Mouse (Mus musculus): ENCODE measurements around the gene Eif4g2. TPM values are rescaled to one million over a fixed set of nuclear protein-coding genes. Genes with fewer than 3 reads are reported as not detected.
A peak's percentile ranks its signal among the peaks of the same experiment; 100 is the strongest.

The Eif4g2 gene
- total and polyA plus RNA-seq, 3 experiments, result 708 to 1,690 (median 1,657) TPM

DNA sequence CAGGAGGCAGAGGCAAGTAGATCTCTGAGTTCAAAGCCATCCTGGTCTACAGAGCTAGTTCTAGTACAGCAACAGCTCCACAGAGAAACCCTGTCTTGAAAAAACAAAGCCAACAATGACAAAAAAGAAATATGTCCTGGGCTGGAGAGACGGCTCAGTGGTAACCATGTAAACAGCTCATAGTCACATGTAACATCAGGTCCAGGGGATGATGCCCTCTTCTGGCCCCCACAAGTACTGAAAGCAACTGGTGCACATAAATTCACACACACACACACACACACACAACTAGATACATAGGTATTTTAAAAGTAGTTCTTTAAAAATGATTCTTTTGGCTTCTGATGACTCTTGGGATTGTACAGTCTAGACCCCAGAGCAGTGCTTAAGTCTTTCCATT lies 19.9 kb downstream of the Eif4g2 start:
- ATAC-seq (ENCODE audit: extremely low read depth, insufficient number of reproducible peaks, low FRiP score, poor library complexity, severe bottlenecking) (no peak), DNase-seq (ENCODE audit: low spot score) (no peak)
- no peak for TF ChIP-seq CTCF (IDR thresholded peaks at IDR 0.05; ENCODE audit: low read depth, low read length)
- TF ChIP-seq GATA1 (IDR thresholded peaks at IDR 0.05; ENCODE audit: borderline replicate concordance, low read length), result no peak
- TF ChIP-seq GATA2 (IDR thresholded peaks at IDR 0.05; ENCODE audit: borderline replicate concordance, low read depth, low read length), result no peak

DNA sequence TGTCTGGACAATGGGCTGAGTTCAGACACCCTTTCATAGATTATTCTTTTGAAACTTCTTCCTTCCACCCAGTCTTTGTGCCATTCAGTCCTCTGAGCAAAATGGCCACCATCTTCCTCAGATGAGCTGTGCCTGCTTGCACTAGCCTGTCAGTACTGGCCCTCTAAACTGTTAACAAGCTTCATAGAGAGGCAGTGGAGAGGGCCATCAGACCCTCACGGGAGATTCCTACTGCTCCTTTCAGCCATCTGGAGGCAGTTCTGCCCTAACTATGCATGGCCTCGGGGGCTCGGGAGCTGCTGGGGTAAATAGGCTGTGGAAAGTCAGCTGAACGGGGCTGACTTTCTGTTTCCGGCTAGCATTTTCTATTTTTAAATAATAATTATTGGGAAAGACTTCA lies 23.3 kb downstream of the Eif4g2 start:
- Histone ChIP-seq H3K27me3 (ENCODE audit: insufficient read depth, low read length) (no peaks in the 10 kb centered on the region), H3K4me3 (ENCODE audit: low read depth, low read length) (no peak overlapping the region)
- no peak for ATAC-seq (ENCODE audit: extremely low read depth, insufficient number of reproducible peaks, low FRiP score, poor library complexity, severe bottlenecking)

More for the DNA sequence above, 19.9 kb downstream of the Eif4g2 start:
- no peaks in the 10 kb centered on the region for H3K27me3 ChIP-seq (ENCODE audit: insufficient read depth, low read length)
- H3K9me3 ChIP-seq (replicated peaks), result peaks cover 4% of the 10 kb centered on the region; the same call in 1 of the 2 replicates
- H3K36me3 ChIP-seq (replicated peaks), result peaks cover 5% of the 10 kb centered on the region
- no peak overlapping the region for H3K4me3 ChIP-seq (ENCODE audit: low read depth, low read length)
- H3K4me1 ChIP-seq (ENCODE audit: insufficient read depth, low read depth, low read length), result no peaks in the 10 kb centered on the region

GRCm38 (mm10) chr7:111055984-111056657 lies 26.7 kb downstream of the Eif4g2 start:
- ATAC-seq (ENCODE audit: extremely low read depth, insufficient number of reproducible peaks, low FRiP score, poor library complexity, severe bottlenecking), result no peak
- no peak overlapping the region for H3K4me3 ChIP-seq (ENCODE audit: low read depth, low read length)
- H3K36me3 ChIP-seq (replicated peaks), result peaks cover 54% of the 10 kb centered on the region
- H3K27me3 ChIP-seq (ENCODE audit: insufficient read depth, low read length), result no peaks in the 10 kb centered on the region
- H3K9me3 ChIP-seq (replicated peaks), result no peaks in the 10 kb centered on the region
- DNase-seq (ENCODE audit: low spot score), result no peak
- no peaks in the 10 kb centered on the region for H3K4me1 ChIP-seq (ENCODE audit: insufficient read depth, low read depth, low read length)
- TF ChIP-seq TAL1 (conservative IDR thresholded peaks at IDR 0.05; ENCODE audit: low read depth, low read length) (no peak), GATA1 (IDR thresholded peaks at IDR 0.05; ENCODE audit: borderline replicate concordance, low read length) (no peak), POLR2AphosphoS5 (IDR thresholded peaks at IDR 0.05; ENCODE audit: insufficient replicate concordance, low read depth, low read length) (no peak), CTCF (IDR thresholded peaks at IDR 0.05; ENCODE audit: low read depth, low read length) (no peak), GATA2 (IDR thresholded peaks at IDR 0.05; ENCODE audit: borderline replicate concordance, low read depth, low read length) (no peak)

More for the DNA sequence above, 23.3 kb downstream of the Eif4g2 start:
- Histone ChIP-seq H3K4me1 (ENCODE audit: insufficient read depth, low read depth, low read length) (no peaks in the 10 kb centered on the region), H3K9me3 (replicated peaks) (no peaks in the 10 kb centered on the region), H3K36me3 (replicated peaks) (peaks cover 20% of the 10 kb centered on the region)
- DNase-seq (ENCODE audit: low spot score), result no peak
- TF ChIP-seq GATA2 (IDR thresholded peaks at IDR 0.05; ENCODE audit: borderline replicate concordance, low read depth, low read length) (no peak), POLR2AphosphoS5 (IDR thresholded peaks at IDR 0.05; ENCODE audit: insufficient replicate concordance, low read depth, low read length) (no peak), CTCF (IDR thresholded peaks at IDR 0.05; ENCODE audit: low read depth, low read length) (no peak), TAL1 (conservative IDR thresholded peaks at IDR 0.05; ENCODE audit: low read depth, low read length) (no peak), GATA1 (IDR thresholded peaks at IDR 0.05; ENCODE audit: borderline replicate concordance, low read length) (no peak)

GRCm38 (mm10) chr7:111055221-111055620 lies 27.6 kb downstream of the Eif4g2 start:
- peaks cover 62% of the 10 kb centered on the region for H3K36me3 ChIP-seq (replicated peaks)
- H3K9me3 ChIP-seq (replicated peaks), result no peaks in the 10 kb centered on the region
- H3K27me3 ChIP-seq (ENCODE audit: insufficient read depth, low read length), result no peaks in the 10 kb centered on the region
- no peaks in the 10 kb centered on the region for H3K4me1 ChIP-seq (ENCODE audit: insufficient read depth, low read depth, low read length)
- DNase-seq (ENCODE audit: low spot score), result no peak
- no peak for ATAC-seq (ENCODE audit: extremely low read depth, insufficient number of reproducible peaks, low FRiP score, poor library complexity, severe bottlenecking)
- TF ChIP-seq CTCF (IDR thresholded peaks at IDR 0.05; ENCODE audit: low read depth, low read length) (no peak), GATA2 (IDR thresholded peaks at IDR 0.05; ENCODE audit: borderline replicate concordance, low read depth, low read length) (no peak), GATA1 (IDR thresholded peaks at IDR 0.05; ENCODE audit: borderline replicate concordance, low read length) (no peak), TAL1 (conservative IDR thresholded peaks at IDR 0.05; ENCODE audit: low read depth, low read length) (no peak), POLR2AphosphoS5 (IDR thresholded peaks at IDR 0.05; ENCODE audit: insufficient replicate concordance, low read depth, low read length) (no peak)
- H3K4me3 ChIP-seq (ENCODE audit: low read depth, low read length), result no peak overlapping the region

GRCm38 (mm10) chr7:111049652-111050421 lies 33.0 kb downstream of the Eif4g2 start:
- Histone ChIP-seq H3K27me3 (ENCODE audit: insufficient read depth, low read length) (no peaks in the 10 kb centered on the region), H3K4me3 (ENCODE audit: low read depth, low read length) (no peak overlapping the region), H3K9me3 (replicated peaks) (no peaks in the 10 kb centered on the region), H3K4me1 (ENCODE audit: insufficient read depth, low read depth, low read length) (no peaks in the 10 kb centered on the region), H3K36me3 (replicated peaks) (peaks cover 96% of the 10 kb centered on the region)
- TF ChIP-seq CTCF (IDR thresholded peaks at IDR 0.05; ENCODE audit: low read depth, low read length) (peak; percentile 49), TAL1 (conservative IDR thresholded peaks at IDR 0.05; ENCODE audit: low read depth, low read length) (no peak)
- DNase-seq (ENCODE audit: low spot score) (peak; percentile 29), ATAC-seq (ENCODE audit: extremely low read depth, insufficient number of reproducible peaks, low FRiP score, poor library complexity, severe bottlenecking) (peak; percentile 28; the same call in 1 of the 2 replicates)

DNA sequence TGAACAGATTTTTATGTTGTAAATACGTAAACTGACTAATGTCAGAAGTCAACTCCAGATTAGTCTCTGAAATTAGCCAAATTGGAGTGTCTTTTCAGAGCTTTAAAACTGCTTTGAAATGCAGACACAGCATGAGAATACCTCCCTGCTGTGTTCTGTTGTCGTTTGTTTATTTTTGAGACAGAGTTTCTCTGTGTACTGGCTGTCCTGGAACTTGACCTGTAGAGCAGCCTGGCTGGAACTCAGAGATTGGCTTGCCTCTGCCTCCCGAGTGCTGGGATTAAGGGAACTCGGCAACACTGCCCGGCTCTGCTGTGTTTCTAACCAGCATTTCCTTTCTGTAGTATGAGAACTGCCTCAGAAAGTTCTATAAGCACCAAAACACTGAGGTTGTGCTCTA lies 33.9 kb downstream of the Eif4g2 start:
- no peak for ATAC-seq (ENCODE audit: extremely low read depth, insufficient number of reproducible peaks, low FRiP score, poor library complexity, severe bottlenecking)
- Histone ChIP-seq H3K36me3 (replicated peaks) (peaks cover 96% of the 10 kb centered on the region), H3K9me3 (replicated peaks) (no peaks in the 10 kb centered on the region), H3K4me3 (ENCODE audit: low read depth, low read length) (no peak overlapping the region), H3K4me1 (ENCODE audit: insufficient read depth, low read depth, low read length) (no peaks in the 10 kb centered on the region), H3K27me3 (ENCODE audit: insufficient read depth, low read length) (no peaks in the 10 kb centered on the region)
- no peak for DNase-seq (ENCODE audit: low spot score)
- TF ChIP-seq TAL1 (conservative IDR thresholded peaks at IDR 0.05; ENCODE audit: low read depth, low read length) (no peak), GATA2 (IDR thresholded peaks at IDR 0.05; ENCODE audit: borderline replicate concordance, low read depth, low read length) (no peak), CTCF (IDR thresholded peaks at IDR 0.05; ENCODE audit: low read depth, low read length) (no peak), POLR2AphosphoS5 (IDR thresholded peaks at IDR 0.05; ENCODE audit: insufficient replicate concordance, low read depth, low read length) (no peak), GATA1 (IDR thresholded peaks at IDR 0.05; ENCODE audit: borderline replicate concordance, low read length) (no peak)
